Mouse (Mus musculus): ENCODE measurements around the gene Ace. TPM values are rescaled to one million over a fixed set of nuclear protein-coding genes. Genes with fewer than 3 reads are reported as not detected.

Gene Ace
- polyA plus RNA-seq (2011; ENCODE audit: insufficient read length, low read depth, missing spikeins): 0.57 and 1.3 TPM in 2 replicates

DNA sequence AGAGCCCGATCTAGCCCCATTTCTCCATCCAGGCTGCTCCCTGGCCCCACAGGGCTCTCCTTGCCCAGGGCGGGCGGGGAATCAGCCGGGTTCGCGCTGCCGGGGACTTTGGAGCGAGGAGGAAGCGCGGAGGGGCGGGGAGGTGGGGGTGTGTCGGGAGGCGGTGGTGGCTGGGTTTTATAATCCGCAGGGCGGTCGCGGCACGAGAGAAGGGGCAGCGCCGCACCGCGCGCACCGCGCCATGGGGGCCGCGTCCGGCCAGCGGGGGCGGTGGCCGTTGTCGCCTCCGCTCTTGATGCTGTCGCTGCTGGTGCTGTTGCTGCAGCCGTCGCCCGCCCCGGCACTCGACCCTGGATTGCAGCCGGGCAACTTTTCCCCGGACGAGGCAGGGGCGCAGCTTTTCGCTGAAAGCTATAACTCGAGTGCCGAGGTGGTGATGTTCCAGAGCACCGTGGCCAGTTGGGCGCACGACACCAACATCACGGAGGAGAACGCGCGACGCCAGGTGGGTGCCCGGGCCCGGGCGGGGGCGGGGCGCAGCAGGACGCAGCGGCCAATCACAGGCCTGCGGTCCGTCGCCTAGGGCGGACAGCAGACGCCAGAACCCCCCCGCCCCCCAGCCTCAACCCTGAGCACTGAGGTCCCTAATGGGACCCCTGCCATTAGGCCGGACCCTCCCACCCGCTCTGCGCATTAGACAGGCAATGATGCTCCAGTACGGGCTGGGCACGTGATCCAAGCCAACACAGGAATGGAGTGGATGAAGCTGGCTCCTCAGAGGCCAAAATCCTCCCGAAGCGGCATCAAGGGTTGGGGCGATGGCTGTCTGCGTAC, at the start of gene Ace:
TSS of gene Ace (plus strand) at position 205 of the 834 bp plus-strand sequence.
- Histone ChIP-seq H3K4me1 (ENCODE audit: control insufficient read depth, insufficient read depth, low read length) (no peaks in the 10 kb centered on the region), H3K4me3 (ENCODE audit: insufficient read depth, low read length) (peak within 1 kb of the TSS; percentile 28), H3K27ac (ENCODE audit: insufficient read depth, low read length) (no peak within 1 kb of the TSS)
- TF ChIP-seq CTCF (IDR thresholded peaks at IDR 0.05; ENCODE audit: borderline replicate concordance, insufficient read depth, low read length) (no peak), POLR2A (IDR thresholded peaks at IDR 0.05; ENCODE audit: low read depth, low read length) (no peak)

DNA sequence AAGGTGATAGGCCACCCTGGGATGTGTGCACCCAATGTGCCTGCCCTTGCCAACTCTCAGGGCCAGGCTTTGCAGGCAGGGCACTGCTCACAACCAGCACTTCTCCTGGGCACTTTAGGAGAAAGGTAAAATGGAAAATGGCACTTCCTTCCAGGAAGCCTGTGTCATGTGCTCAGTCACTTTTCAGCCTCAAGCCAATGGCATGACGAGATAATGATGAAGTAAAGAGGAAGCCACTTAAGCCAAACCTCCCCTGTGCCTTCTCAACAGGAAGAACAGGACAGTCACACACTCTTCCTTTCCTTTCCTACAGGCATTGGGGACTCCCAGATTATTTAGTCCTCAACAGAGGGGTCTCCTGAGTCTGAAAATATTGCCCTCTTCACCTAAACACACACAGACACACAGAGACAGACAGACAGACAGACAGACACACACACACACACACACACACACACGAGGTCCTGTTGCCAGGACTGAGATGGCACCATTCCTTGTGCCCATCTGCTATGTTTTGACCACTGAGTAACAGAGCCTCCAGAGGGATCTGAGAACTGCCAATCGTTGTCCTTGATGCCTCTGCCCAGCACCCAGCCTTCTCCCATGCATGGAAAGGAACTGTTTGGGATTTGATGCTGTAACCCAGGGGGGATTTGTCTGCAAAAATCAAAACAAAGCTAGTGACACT, 47.5 kb upstream of the Ace start:
- Histone ChIP-seq H3K4me1 (ENCODE audit: control insufficient read depth, insufficient read depth, low read length) (no peaks in the 10 kb centered on the region), H3K27ac (ENCODE audit: insufficient read depth, low read length) (no peak overlapping the region), H3K4me3 (ENCODE audit: insufficient read depth, low read length) (no peak overlapping the region)
- TF ChIP-seq CTCF (IDR thresholded peaks at IDR 0.05; ENCODE audit: borderline replicate concordance, insufficient read depth, low read length) (no peak), POLR2A (IDR thresholded peaks at IDR 0.05; ENCODE audit: low read depth, low read length) (no peak)

DNA sequence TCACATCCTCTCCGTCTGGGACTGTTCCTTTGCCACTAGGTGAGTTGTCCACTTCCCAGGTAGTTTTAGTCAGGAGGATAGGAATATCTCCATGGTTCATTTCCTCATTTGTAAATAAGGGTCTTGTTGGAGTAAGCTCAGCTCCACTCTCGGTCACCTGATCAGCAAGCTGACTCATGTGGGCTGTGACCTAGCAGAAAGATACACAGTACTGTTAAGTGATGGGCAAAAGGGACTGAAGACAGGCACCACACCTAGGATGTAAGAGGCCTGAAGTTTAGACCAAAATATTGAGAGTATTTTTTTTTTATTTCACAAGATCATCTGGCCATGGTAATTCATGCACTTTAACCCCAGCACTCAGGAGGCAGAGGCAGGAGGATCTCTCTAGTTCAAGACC, 46.9 kb upstream of the Ace start:
- Histone ChIP-seq H3K4me1 (ENCODE audit: control insufficient read depth, insufficient read depth, low read length) (no peaks in the 10 kb centered on the region), H3K4me3 (ENCODE audit: insufficient read depth, low read length) (no peak overlapping the region), H3K27ac (ENCODE audit: insufficient read depth, low read length) (no peak overlapping the region)
- no peak for TF ChIP-seq POLR2A (IDR thresholded peaks at IDR 0.05; ENCODE audit: low read depth, low read length)
- TF ChIP-seq CTCF (IDR thresholded peaks at IDR 0.05; ENCODE audit: borderline replicate concordance, insufficient read depth, low read length): no peak

DNA sequence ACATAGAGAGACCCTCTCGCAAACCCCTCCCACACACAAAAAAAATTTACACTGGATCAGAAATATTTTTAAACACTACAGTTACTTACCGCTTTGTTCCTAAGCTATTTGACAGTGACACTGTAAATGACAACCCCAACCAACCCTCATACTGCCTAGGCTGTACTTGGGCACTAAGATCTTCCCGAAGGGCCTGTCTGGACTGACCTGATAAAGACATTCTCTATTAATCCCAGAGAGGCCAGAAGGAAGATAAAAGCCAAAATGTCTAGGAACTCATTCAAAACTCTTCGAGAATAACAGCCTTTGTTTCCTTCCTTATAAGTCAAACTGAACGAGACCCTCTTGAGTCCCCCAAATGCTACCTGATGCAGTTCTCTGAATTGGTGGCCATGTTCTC, 46.5 kb upstream of the Ace start:
- no peaks in the 10 kb centered on the region for H3K4me1 ChIP-seq (ENCODE audit: control insufficient read depth, insufficient read depth, low read length)
- H3K27ac ChIP-seq (ENCODE audit: insufficient read depth, low read length): no peak overlapping the region
- TF ChIP-seq CTCF (IDR thresholded peaks at IDR 0.05; ENCODE audit: borderline replicate concordance, insufficient read depth, low read length) (no peak), POLR2A (IDR thresholded peaks at IDR 0.05; ENCODE audit: low read depth, low read length) (no peak)
- H3K4me3 ChIP-seq (ENCODE audit: insufficient read depth, low read length): no peak overlapping the region

DNA sequence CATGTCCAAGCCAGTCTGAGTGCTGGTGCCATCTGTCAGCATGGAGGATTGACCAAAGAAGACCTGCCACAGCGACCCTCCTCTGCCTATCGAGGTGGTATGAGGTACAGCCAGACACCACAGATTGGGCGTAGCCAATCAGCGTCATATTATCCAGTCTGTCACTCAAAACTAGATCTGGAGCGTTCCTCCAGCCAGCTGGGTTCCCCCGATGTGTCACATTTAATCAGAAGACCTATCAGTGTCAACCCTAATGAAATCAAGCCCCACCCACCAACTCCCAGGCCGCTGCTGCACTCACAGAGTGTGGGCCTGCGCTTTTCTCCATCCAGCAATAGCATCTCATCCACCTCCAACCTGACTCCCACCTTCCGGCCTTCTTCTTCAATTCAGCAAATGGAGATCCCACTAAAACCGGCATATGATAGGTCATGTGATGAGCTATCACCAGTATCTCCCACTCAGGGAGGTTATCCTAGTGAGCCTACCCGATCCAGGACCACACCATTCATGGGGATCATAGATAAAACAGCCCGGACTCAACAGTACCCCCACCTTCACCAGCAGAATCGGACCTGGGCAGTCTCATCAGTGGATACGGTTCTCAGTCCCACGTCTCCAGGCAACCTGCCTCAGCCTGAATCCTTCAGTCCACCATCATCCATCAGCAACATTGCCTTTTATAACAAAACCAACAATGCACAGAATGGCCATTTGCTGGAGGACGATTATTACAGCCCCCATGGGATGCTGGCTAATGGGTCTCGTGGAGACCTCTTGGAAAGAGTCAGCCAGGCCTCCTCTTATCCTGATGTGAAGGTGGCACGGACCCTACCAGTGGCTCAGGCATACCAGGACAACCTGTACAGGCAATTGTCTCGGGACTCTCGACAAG, 44.7 kb upstream of the Ace start:
- no peak overlapping the region for H3K4me3 ChIP-seq (ENCODE audit: insufficient read depth, low read length)
- H3K27ac ChIP-seq (ENCODE audit: insufficient read depth, low read length): no peak overlapping the region
- TF ChIP-seq POLR2A (IDR thresholded peaks at IDR 0.05; ENCODE audit: low read depth, low read length) (no peak), CTCF (IDR thresholded peaks at IDR 0.05; ENCODE audit: borderline replicate concordance, insufficient read depth, low read length) (no peak)
- no peaks in the 10 kb centered on the region for H3K4me1 ChIP-seq (ENCODE audit: control insufficient read depth, insufficient read depth, low read length)

DNA sequence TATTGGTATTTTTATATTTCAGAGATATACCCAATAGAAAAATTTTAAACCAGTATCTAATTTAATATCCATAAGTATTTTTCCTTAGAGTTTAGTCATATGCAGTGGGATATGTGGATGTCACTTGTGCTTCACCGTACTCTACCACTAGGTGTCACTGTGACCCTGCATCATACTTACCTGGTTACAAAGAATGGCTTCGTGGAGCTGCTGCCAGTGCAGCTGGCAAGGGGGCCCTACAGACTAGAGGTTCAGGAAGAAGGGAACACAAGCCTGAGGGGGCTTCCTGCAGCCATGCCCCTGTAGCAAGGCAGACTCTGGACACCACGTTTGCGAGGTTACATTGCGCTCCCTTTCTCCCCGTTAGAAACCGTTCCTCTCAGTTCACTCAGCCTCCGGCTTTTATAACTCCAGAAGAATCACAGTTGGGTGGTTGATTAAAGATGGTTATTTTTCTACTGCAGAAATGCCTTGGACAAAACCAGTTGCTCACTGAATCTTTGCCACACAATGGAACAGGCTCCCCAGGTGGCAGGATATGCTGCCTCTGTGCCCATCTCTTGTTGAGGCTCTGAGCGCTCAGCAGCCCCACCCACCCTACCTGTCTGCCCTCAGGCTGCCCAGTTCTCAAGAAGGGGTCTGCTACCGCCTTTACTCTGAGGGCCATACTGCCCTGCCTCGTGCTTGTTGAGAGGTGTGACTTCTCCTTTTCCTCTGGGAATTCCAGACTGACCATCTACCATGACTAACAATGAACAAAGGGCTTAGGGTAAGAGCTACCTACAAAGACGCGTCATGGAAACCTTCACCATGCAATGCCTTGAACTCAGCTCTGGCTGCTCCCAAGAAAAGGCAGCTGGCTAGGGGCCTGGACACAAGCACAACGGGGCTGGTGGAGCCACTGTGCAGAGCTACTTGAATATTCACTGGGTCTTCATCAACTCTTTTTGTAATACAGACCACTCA, 40.4 kb upstream of the Ace start:
- TF ChIP-seq CTCF (IDR thresholded peaks at IDR 0.05; ENCODE audit: borderline replicate concordance, insufficient read depth, low read length) (peak; percentile 53; the same call in 1 of the 2 replicates), POLR2A (IDR thresholded peaks at IDR 0.05; ENCODE audit: low read depth, low read length) (no peak)
- Histone ChIP-seq H3K4me3 (ENCODE audit: insufficient read depth, low read length) (no peak overlapping the region), H3K27ac (ENCODE audit: insufficient read depth, low read length) (no peak overlapping the region), H3K4me1 (ENCODE audit: control insufficient read depth, insufficient read depth, low read length) (no peaks in the 10 kb centered on the region)

DNA sequence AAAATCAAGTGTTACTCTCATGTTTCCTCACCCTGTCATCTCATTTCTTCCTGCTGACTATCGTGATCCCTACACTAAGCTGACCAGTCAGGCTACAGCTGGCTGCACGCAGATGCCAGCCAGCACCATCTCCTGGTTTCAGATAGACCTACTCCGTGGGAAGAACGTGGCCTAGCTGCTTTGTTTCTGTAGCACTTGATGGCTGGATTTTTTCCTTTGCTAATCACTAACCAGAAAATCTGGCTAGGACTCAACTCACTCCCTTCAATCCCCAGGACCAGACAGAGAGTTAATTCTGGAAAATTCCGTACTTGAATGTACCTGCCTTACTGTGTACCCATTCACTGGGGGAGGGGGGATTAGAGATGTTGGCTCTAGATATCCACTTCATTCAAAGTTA, 39.6 kb upstream of the Ace start:
- TF ChIP-seq POLR2A (IDR thresholded peaks at IDR 0.05; ENCODE audit: low read depth, low read length): no peak
- no peak for TF ChIP-seq CTCF (IDR thresholded peaks at IDR 0.05; ENCODE audit: borderline replicate concordance, insufficient read depth, low read length)
- no peak overlapping the region for H3K27ac ChIP-seq (ENCODE audit: insufficient read depth, low read length)
- no peaks in the 10 kb centered on the region for H3K4me1 ChIP-seq (ENCODE audit: control insufficient read depth, insufficient read depth, low read length)
- no peak overlapping the region for H3K4me3 ChIP-seq (ENCODE audit: insufficient read depth, low read length)

DNA sequence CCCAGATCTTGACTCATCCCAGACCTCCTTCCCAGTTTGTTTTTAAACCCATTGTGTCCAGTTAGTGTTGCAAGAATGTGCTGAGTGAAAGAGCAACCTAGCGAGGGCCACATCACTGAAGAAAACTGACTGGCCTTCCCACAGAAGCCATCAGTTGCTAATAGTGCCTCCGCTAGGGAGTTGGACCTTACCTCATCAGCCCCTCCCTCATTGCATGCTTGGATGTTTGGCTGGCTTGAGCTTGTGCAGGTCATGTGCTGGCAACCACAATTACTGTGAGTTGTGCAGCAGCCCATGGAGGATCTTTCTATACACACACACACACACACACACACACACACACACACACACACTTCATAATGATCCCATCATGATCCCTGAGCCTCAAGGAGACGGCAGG, 36.4 kb upstream of the Ace start:
- Histone ChIP-seq H3K4me1 (ENCODE audit: control insufficient read depth, insufficient read depth, low read length) (0 out of 2 replicates have a peak, but pooled peaks cover 3% of the 10 kb centered on the region), H3K27ac (ENCODE audit: insufficient read depth, low read length) (no peak overlapping the region), H3K4me3 (ENCODE audit: insufficient read depth, low read length) (no peak overlapping the region)
- no peak for TF ChIP-seq CTCF (IDR thresholded peaks at IDR 0.05; ENCODE audit: borderline replicate concordance, insufficient read depth, low read length)
- TF ChIP-seq POLR2A (IDR thresholded peaks at IDR 0.05; ENCODE audit: low read depth, low read length): no peak

Data from embryonic fibroblast, embryonic 13.5 days (primary cell).